In genomic region chr16:77894247-77894646, GRCm38 (mm10) we compare ENCODE assay signal across 18 mouse cellular contexts.
A peak's percentile ranks its signal among the peaks of the same experiment; 100 is the strongest.
DNase-seq lines count a peak whose midpoint lies in the region; ATAC-seq and TF ChIP-seq lines count a peak whose summit lies in the region.
"Had no signal": no experiment of that assay in that cellular context is flagged by ENCODE, and none has a peak within 500 bp of the region (broad histone marks: within the 10 kb centered on the region; RNA-seq: fewer than 3 reads in every experiment).

No protein-coding gene starts in this region.

- no peak overlapping the region for H3K4me3 ChIP-seq in midbrain, embryonic 11.5 days (ENCODE audit: low read depth, low read length)
- H3K4me3 ChIP-seq in midbrain, embryonic 10.5 days: no peak overlapping the region
- H3K4me3 ChIP-seq in forebrain, embryonic 15.5 days: no peak overlapping the region
- H3K4me3 ChIP-seq in hindbrain, postnatal 0 days (ENCODE audit: low read length): no peak overlapping the region
- no peak overlapping the region for H3K4me3 ChIP-seq in neural tube, embryonic 14.5 days (ENCODE audit: low read depth, low read length)
- H3K4me3 ChIP-seq: heart, embryonic 10.5 days; limb, embryonic 10.5 days; liver, embryonic 12.5 days had no signal

- DNase-seq in midbrain, embryonic 11.5 days (ENCODE audit: low spot score, missing footprints): no peak
- DNase-seq in midbrain, embryonic 10.5 days (ENCODE audit: low spot score): no peak
- DNase-seq in hindbrain, postnatal 0 days (ENCODE audit: low spot score): peak; percentile 61
- DNase-seq in gastrocnemius, postnatal 10 days: no peak
- DNase-seq in layer of hippocampus, adult 9-11 months: no peak
- DNase-seq: adrenal gland, postnatal 25 days; cerebellum, postnatal 25 days; gastrocnemius, postnatal 25 days; heart, postnatal 14 days; kidney, adult 11 months; kidney, postnatal 10 days had no signal

- no peaks in the 10 kb centered on the region for H3K4me1 ChIP-seq in midbrain, embryonic 11.5 days (ENCODE audit: control insufficient read depth, insufficient read depth, low read length)
- H3K4me1 ChIP-seq in midbrain, embryonic 10.5 days: peaks cover 3% of the 10 kb centered on the region; the same call in 1 of the 2 replicates
- H3K4me1 ChIP-seq in forebrain, embryonic 15.5 days: peaks cover 12% of the 10 kb centered on the region
- H3K4me1 ChIP-seq in hindbrain, postnatal 0 days (ENCODE audit: insufficient read depth, low read length): peaks cover 3% of the 10 kb centered on the region; the same call in 1 of the 2 replicates
- no peaks in the 10 kb centered on the region for H3K4me1 ChIP-seq in neural tube, embryonic 14.5 days (ENCODE audit: control insufficient read depth, insufficient read depth, low read length)
- H3K4me1 ChIP-seq: heart, embryonic 10.5 days; limb, embryonic 10.5 days; liver, embryonic 12.5 days had no signal

- H3K36me3 ChIP-seq in midbrain, embryonic 11.5 days (ENCODE audit: control insufficient read depth, insufficient read depth, low read length): no peaks in the 10 kb centered on the region
- H3K36me3 ChIP-seq in midbrain, embryonic 10.5 days: no peaks in the 10 kb centered on the region
- no peaks in the 10 kb centered on the region for H3K36me3 ChIP-seq in forebrain, embryonic 15.5 days
- H3K36me3 ChIP-seq in hindbrain, postnatal 0 days (ENCODE audit: insufficient read depth, low read length): no peaks in the 10 kb centered on the region
- no peaks in the 10 kb centered on the region for H3K36me3 ChIP-seq in neural tube, embryonic 14.5 days (ENCODE audit: control insufficient read depth, insufficient read depth, low read length)
- H3K36me3 ChIP-seq: heart, embryonic 10.5 days; limb, embryonic 10.5 days; liver, embryonic 12.5 days had no signal

- no peaks in the 10 kb centered on the region for H3K9me3 ChIP-seq in midbrain, embryonic 11.5 days (ENCODE audit: control insufficient read depth, low read length)
- H3K9me3 ChIP-seq in midbrain, embryonic 10.5 days (replicated peaks): no peaks in the 10 kb centered on the region
- H3K9me3 ChIP-seq in forebrain, embryonic 15.5 days: no peaks in the 10 kb centered on the region
- no peaks in the 10 kb centered on the region for H3K9me3 ChIP-seq in hindbrain, postnatal 0 days (ENCODE audit: low read length)
- no peaks in the 10 kb centered on the region for H3K9me3 ChIP-seq in neural tube, embryonic 14.5 days (ENCODE audit: control insufficient read depth, low read length)
- H3K9me3 ChIP-seq: heart, embryonic 10.5 days; limb, embryonic 10.5 days had no signal

- 59% methylated on average over 2 of the region's 2 CpGs for WGBS in midbrain, embryonic 11.5 days
- WGBS in midbrain, embryonic 10.5 days: 76% methylated on average over 2 of the region's 2 CpGs
- WGBS in forebrain, embryonic 15.5 days: 16% methylated on average over 2 of the region's 2 CpGs
- WGBS in hindbrain, postnatal 0 days: 21% methylated on average over 2 of the region's 2 CpGs
- 15% methylated on average over 2 of the region's 2 CpGs for WGBS in neural tube, embryonic 14.5 days

- TF ChIP-seq CTCF in hindbrain, postnatal 0 days (IDR thresholded peaks at IDR 0.05; ENCODE audit: low read depth): no peak

- ATAC-seq in midbrain, embryonic 11.5 days (ENCODE audit: low FRiP score): peak; percentile 40; the same call in 1 of the 2 replicates
- peak; percentile 87 for ATAC-seq in forebrain, embryonic 15.5 days (replicated peaks)
- no peak for ATAC-seq in hindbrain, postnatal 0 days
- ATAC-seq in neural tube, embryonic 14.5 days (ENCODE audit: low read depth): no peak
- ATAC-seq: CD4-positive, CD25-positive, alpha-beta regulatory T cell, adult 4 months; liver, embryonic 12.5 days; lung, postnatal 0 days had no signal

- no peak overlapping the region for H3K9ac ChIP-seq in midbrain, embryonic 11.5 days (ENCODE audit: low read length)
- no peak overlapping the region for H3K9ac ChIP-seq in forebrain, embryonic 15.5 days (replicated peaks)
- no peak overlapping the region for H3K9ac ChIP-seq in hindbrain, postnatal 0 days (replicated peaks; ENCODE audit: low read length)
- H3K9ac ChIP-seq in neural tube, embryonic 14.5 days (replicated peaks; ENCODE audit: low read depth, low read length): no peak overlapping the region
- H3K9ac ChIP-seq: liver, embryonic 12.5 days had no signal

- H3K27ac ChIP-seq in midbrain, embryonic 11.5 days (ENCODE audit: low read depth, low read length): peak overlapping the region; percentile 44; the same call in 1 of the 2 replicates
- no peak overlapping the region for H3K27ac ChIP-seq in midbrain, embryonic 10.5 days (replicated peaks)
- peak overlapping the region; percentile 92 for H3K27ac ChIP-seq in forebrain, embryonic 15.5 days (replicated peaks)
- peak overlapping the region; percentile 41; the same call in 1 of the 2 replicates for H3K27ac ChIP-seq in hindbrain, postnatal 0 days
- peak overlapping the region; percentile 16; the same call in 1 of the 2 replicates for H3K27ac ChIP-seq in neural tube, embryonic 14.5 days (ENCODE audit: low read depth, low read length)
- H3K27ac ChIP-seq: heart, embryonic 10.5 days; limb, embryonic 10.5 days; liver, embryonic 12.5 days had no signal

- H3K4me2 ChIP-seq in midbrain, embryonic 11.5 days: no peak overlapping the region
- no peak overlapping the region for H3K4me2 ChIP-seq in forebrain, embryonic 15.5 days (replicated peaks)
- no peak overlapping the region for H3K4me2 ChIP-seq in hindbrain, postnatal 0 days (ENCODE audit: low read depth, low read length)
- no peak overlapping the region for H3K4me2 ChIP-seq in neural tube, embryonic 14.5 days (ENCODE audit: low read depth, low read length)
- H3K4me2 ChIP-seq: liver, embryonic 12.5 days had no signal

- H3K27me3 ChIP-seq in midbrain, embryonic 11.5 days (ENCODE audit: control insufficient read depth, insufficient read depth, low read length): no peaks in the 10 kb centered on the region
- H3K27me3 ChIP-seq in midbrain, embryonic 10.5 days (ENCODE audit: low read depth, poor library complexity, severe bottlenecking): no peaks in the 10 kb centered on the region
- no peaks in the 10 kb centered on the region for H3K27me3 ChIP-seq in forebrain, embryonic 15.5 days
- H3K27me3 ChIP-seq in hindbrain, postnatal 0 days (ENCODE audit: insufficient read depth, low read length): no peaks in the 10 kb centered on the region
- no peaks in the 10 kb centered on the region for H3K27me3 ChIP-seq in neural tube, embryonic 14.5 days (ENCODE audit: control insufficient read depth, insufficient read depth, low read length)
- H3K27me3 ChIP-seq: liver, embryonic 12.5 days had no signal

Comparison
In these comparisons a context has a peak if more than half of its experiments do, and no peak if none do; other contexts are left out.
1. ATAC-seq: peak in midbrain, embryonic 11.5 days (single experiment) and forebrain, embryonic 15.5 days (single experiment); none in hindbrain, postnatal 0 days (single experiment) and neural tube, embryonic 14.5 days (single experiment).